Mouse (Mus musculus): ENCODE data around the gene Syne2. TPM values are rescaled to one million over a fixed set of nuclear protein-coding genes. Genes with fewer than 3 reads are reported as not detected.

Gene Syne2
- total and polyA plus RNA-seq, 3 experiments: 3.9 to 7.5 (median 4.9) TPM

- H3K36me3 ChIP-seq (replicated peaks in 1 of 2; ENCODE audit: control insufficient read depth in 1 of 2, insufficient read depth in 1 of 2, low read length in 1 of 2): no peaks in the 10 kb centered on the region
- TF ChIP-seq UBTF (IDR thresholded peaks at IDR 0.05; ENCODE audit: low read depth, low read length) (no peak), RCOR1 (conservative IDR thresholded peaks at IDR 0.05; ENCODE audit: low read depth, low read length) (no peak), ZNF384 (IDR thresholded peaks at IDR 0.05; ENCODE audit: low read depth, low read length) (no peak), ZC3H11A (IDR thresholded peaks at IDR 0.05; ENCODE audit: low read depth, low read length) (no peak), ZMIZ1 (IDR thresholded peaks at IDR 0.05; ENCODE audit: low read depth, low read length) (no peak), NELFE (IDR thresholded peaks at IDR 0.05; ENCODE audit: low read depth, low read length) (no peak), GABPA (IDR thresholded peaks at IDR 0.05; ENCODE audit: insufficient replicate concordance, low read depth, low read length) (no peak), MYC (IDR thresholded peaks at IDR 0.05; ENCODE audit: low read depth, low read length) (no peak), JUN (IDR thresholded peaks at IDR 0.05; ENCODE audit: insufficient read depth, low read depth, low read length) (no peak)
- no peak overlapping the region for H3K4me3 ChIP-seq (replicated peaks in 1 of 3; ENCODE audit: low read depth in 2 of 3, low read length in 2 of 3, poor library complexity in 1 of 3)
- H3K27ac ChIP-seq (ENCODE audit: insufficient read depth, low read depth): no peak overlapping the region
- no peaks in the 10 kb centered on the region for H3K9me3 ChIP-seq (replicated peaks; ENCODE audit: low read length)
- no peak for DNase-seq (ENCODE audit: extremely low read depth)
- peaks cover 0 to 6% of the 10 kb centered on the region in 2 experiments; a peak in 2 of 4 replicates for H3K4me1 ChIP-seq (ENCODE audit: control insufficient read depth in 1 of 2, insufficient read depth in 2 of 2)
- H3K27me3 ChIP-seq (replicated peaks): no peaks in the 10 kb centered on the region
- no peak overlapping the region for H3K4me2 ChIP-seq (ENCODE audit: insufficient read depth, low read depth, poor library complexity, severe bottlenecking)
- H3K79me2 ChIP-seq (replicated peaks; ENCODE audit: control insufficient read depth, extremely low read depth, insufficient read depth, poor library complexity, severe bottlenecking): no peaks in the 10 kb centered on the region
- no peak overlapping the region for H3K9ac ChIP-seq (ENCODE audit: insufficient read depth, low read depth)
- dilution Hi-C loops (cut with MboI; ENCODE audit: extremely low pct_ligation_motif_present, extremely low pct_unique_long_range_greater_than_20kb, low sequenced_read_pairs): no loop called here
- in situ Hi-C loops (cut with MboI; ENCODE audit: low pct_ligation_motif_present, low pct_unique_long_range_greater_than_20kb, low sequenced_read_pairs): loop anchor here (10.0 kb wide), 1 partner anchor 104 kb away; no protein-coding TSS in a partner anchor
Observed at GRCm38 (mm10) chr12:76128306-76128705, 310.4 kb downstream of the Syne2 start.

- Histone ChIP-seq H3K9me3 (replicated peaks; ENCODE audit: low read length) (no peaks in the 10 kb centered on the region), H3K36me3 (replicated peaks in 1 of 2; ENCODE audit: control insufficient read depth in 1 of 2, insufficient read depth in 1 of 2, low read length in 1 of 2) (no peaks in the 10 kb centered on the region), H3K4me1 (ENCODE audit: control insufficient read depth in 1 of 2, insufficient read depth in 2 of 2) (peaks cover 0 to under 1% of the 10 kb centered on the region in 2 experiments; a peak in 1 of 4 replicates), H3K9ac (ENCODE audit: insufficient read depth, low read depth) (no peak overlapping the region), H3K4me3 (replicated peaks in 1 of 3; ENCODE audit: low read depth in 2 of 3, low read length in 2 of 3, poor library complexity in 1 of 3) (no peak overlapping the region), H3K4me2 (ENCODE audit: insufficient read depth, low read depth, poor library complexity, severe bottlenecking) (no peak overlapping the region), H3K27ac (ENCODE audit: insufficient read depth, low read depth) (no peak overlapping the region), H3K79me2 (replicated peaks; ENCODE audit: control insufficient read depth, extremely low read depth, insufficient read depth, poor library complexity, severe bottlenecking) (no peaks in the 10 kb centered on the region), H3K27me3 (replicated peaks) (no peaks in the 10 kb centered on the region)
- no peak for DNase-seq (ENCODE audit: extremely low read depth)
- in situ Hi-C loops (cut with MboI; ENCODE audit: low pct_ligation_motif_present, low pct_unique_long_range_greater_than_20kb, low sequenced_read_pairs) (loop anchor here (10.0 kb wide), 1 partner anchor 104 kb away; no protein-coding TSS in a partner anchor), dilution Hi-C loops (cut with MboI; ENCODE audit: extremely low pct_ligation_motif_present, extremely low pct_unique_long_range_greater_than_20kb, low sequenced_read_pairs) (no loop called here)
- TF ChIP-seq MEF2A (IDR thresholded peaks at IDR 0.05; ENCODE audit: borderline replicate concordance, low read depth, low read length) (no peak), MAX (IDR thresholded peaks at IDR 0.05; ENCODE audit: low read length) (no peak), JUND (conservative IDR thresholded peaks at IDR 0.05; ENCODE audit: low read depth, low read length) (no peak), ZKSCAN1 (IDR thresholded peaks at IDR 0.05; ENCODE audit: borderline replicate concordance, low read depth, low read length) (no peak), JUN (IDR thresholded peaks at IDR 0.05; ENCODE audit: insufficient read depth, low read depth, low read length) (no peak), UBTF (IDR thresholded peaks at IDR 0.05; ENCODE audit: low read depth, low read length) (no peak), POLR2A (IDR thresholded peaks at IDR 0.05; ENCODE audit: low read depth, low read length) (no peak), ZC3H11A (IDR thresholded peaks at IDR 0.05; ENCODE audit: low read depth, low read length) (no peak), CTCF (conservative IDR thresholded peaks at IDR 0.05 in 1 of 2, IDR thresholded peaks at IDR 0.05 in 1 of 2; ENCODE audit: low read depth in 2 of 2, low read length in 2 of 2) (no peak), MYC (IDR thresholded peaks at IDR 0.05; ENCODE audit: low read depth, low read length) (no peak), NRF1 (IDR thresholded peaks at IDR 0.05; ENCODE audit: low read depth, low read length) (no peak), MAZ (IDR thresholded peaks at IDR 0.05; ENCODE audit: low read depth, low read length) (no peak)
Observed at GRCm38 (mm10) chr12:76128831-76129230, 310.9 kb downstream of the Syne2 start.

Measured in CH12.LX (cell line).